Mouse (Mus musculus) ES-E14 (cell line): ENCODE results near the gene Kcnq5.

Source experiments
- CHD2 ChIP-seq: IDR thresholded peaks from 2 replicates; pipeline ENCODE4 v1.6.1; 2014; ENCODE audit warnings: mild to moderate bottlenecking, low read depth, low read length, inconsistent platforms
- ZC3H11A ChIP-seq: IDR thresholded peaks from 2 replicates; pipeline ENCODE4 v1.6.1; 2012; ENCODE audit warnings: low read depth, mild to moderate bottlenecking, inconsistent platforms, low read length, borderline replicate concordance

DNA sequence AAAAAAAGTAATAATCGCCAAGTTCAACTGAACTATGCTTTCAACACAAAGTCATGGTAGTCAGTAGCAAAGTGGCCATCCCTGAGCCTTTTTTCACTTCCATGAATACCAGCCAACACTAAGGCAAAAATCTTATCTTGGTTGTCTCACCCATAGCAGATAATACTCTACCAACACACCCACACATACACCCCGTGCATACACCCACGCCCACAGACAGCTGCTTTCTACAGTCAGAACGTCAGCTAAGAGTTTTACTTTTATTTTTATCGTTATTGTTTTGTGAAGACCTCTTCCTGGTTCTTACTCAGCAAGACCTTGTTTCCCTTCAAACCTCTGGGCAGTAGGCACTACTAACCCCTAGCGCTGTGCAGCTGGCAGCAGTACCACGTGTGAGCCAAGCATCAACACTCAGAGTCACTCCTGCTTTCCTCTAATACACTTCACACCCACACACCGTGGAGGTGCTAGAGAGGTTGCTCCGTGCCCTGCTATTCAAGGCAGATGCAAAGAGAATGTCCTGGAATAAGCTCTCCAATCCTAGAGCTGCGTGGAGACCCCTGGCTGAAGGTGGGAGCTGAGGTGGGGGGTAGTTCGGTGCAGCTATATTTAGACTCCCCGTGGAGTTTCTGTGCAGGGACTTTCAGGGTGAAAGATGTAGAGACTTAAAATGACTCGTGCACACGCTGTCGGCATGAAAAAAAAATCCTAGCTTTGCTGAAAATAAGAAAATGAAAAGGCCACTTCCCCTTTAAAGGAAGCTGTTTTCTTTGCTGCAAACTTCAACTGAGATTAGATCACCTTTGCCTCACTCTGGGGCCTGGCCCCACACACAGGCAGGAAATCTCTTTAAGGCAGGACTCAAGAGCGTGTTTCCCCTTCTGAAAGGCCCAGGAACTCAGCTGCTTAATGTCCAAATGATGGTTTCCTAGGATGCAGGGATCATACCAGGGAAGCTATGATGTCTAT lies 1.4 kb upstream of the Kcnq5 start:
- TF ChIP-seq ZC3H11A (no peak), CHD2 (no peak)
